Mouse (Mus musculus) frontal cortex, postnatal 36 days (tissue): ENCODE measurements around the gene Psat1.

ENCODE experiments used
- DNase-seq, 2 experiments: peaks; one replicate each; pipeline ENCODE4 v3.0.0; 2022; ENCODE audit warnings: low spot score in 2 of 2

Psat1 gene

DNA sequence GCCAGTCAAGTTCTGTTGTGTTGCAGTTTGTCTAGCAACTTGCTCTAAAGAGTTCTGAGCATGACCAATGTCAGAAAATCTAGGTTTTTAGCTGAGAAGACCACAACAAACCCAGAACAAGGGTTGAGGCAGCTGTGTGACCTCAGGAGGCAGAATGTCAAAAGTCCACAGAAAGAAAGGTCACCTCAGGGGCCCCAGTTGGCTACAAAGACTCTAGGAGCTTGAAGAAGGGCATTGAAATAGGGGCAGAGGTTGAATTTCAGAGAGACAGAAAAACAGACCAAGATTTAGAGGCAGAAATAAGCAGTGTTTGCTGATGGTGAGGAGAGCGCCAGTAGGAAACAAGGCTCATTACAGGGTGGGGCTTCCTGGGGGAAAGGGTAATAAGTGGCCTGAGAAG lies 81.0 kb downstream of the Psat1 start:
- no peak for DNase-seq

DNA sequence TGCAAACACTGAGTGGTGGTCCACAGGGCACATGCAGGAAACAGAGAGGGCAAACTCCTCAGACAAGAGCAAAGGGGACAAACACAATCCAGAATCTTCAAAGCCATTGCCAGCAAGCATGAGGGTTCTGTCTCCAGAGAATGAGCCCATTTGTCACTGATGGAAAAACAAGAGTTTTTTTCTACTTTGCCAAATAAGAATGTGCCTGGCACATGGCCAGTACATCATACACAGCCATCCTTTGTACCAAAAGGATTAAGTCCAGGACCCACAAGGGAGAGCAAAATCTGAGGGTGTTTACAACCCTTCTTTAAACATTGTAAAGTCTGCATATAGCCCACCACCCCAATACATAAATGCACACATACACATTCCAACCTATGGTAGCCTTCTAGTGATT lies 81.7 kb downstream of the Psat1 start:
- DNase-seq: peak in 1 of 2 experiments; percentile 8

DNA sequence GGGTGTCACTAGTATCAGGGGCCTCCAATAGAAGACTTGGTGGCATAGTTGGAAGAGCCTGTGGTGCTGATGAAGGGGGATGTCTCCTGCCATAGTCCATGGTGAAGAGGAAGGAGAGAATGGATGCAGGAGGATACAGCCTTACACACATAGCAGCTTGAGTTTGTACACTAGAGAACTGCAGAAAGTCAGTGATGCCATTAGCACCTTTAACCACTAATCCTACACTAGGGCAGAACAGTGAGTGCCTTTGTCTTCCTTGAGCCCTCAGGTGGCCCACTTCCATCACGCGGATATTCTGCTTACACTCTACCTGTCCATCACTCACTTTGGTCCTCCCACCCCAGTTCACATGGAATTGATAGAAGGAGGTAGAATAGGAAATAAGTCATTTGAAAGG lies 83.0 kb downstream of the Psat1 start:
- no peak for DNase-seq

DNA sequence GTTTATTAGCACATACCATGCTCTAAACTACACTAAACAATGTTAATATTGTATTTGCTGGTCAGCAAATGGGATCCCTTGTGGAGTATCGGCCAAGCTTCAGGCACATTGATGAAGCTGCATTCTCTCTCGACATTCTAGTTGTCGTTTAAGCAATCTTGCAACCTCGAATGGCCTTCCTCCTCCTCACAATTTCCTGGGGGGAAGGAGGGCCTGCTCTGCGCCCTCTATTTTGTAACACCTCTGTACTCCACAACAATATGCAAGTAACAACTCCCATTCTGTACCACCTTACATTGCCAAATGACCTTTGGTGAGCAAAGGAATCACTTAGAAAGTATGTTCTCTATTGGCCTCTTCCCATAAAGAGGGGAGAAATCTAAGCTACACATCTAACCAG lies 91.8 kb downstream of the Psat1 start:
- DNase-seq: no peak
